Mouse (Mus musculus): ENCODE data around the gene Gipc1.

DNA sequence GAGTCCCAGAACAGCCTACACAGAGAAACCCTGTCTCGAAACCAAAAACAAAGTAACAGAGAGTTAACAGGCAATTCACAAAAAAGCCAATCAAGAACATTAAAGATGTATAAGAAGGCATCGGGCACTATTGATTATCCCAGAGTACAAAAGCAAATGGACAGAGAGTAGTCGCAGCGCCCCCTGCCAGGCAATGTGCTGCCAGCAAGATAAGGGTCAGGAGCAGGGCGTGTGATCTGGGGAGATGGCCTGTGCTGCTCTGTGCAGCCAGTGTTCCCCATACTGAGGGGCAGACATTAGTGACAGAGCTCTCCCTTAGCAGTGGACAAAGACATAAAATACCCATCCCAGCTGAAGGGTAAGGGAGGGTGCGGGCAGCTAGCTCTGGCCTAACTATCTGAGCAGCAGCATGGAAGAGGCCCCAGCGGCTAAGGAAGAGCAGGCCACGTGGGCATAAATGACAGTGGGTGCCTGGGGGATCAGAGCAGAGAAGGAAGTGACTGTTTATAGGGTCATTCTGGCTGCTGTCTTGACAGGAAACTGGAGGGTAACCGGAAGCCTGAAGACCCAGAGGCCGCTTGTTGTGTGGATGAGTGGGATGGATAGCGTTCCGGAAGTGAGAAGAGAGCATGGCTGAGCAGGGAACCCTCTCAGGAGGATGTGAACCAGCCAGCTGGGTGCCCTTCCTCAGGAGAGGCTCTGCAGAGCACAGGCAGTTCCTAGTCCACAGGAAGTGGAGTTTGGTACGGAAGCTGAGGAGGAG is 4.2 kb downstream of the Gipc1 start:
- TF ChIP-seq CTCF (IDR thresholded peaks at IDR 0.05; ENCODE audit: insufficient read depth, low read depth, low read length) (no peak), POLR2A (IDR thresholded peaks at IDR 0.05; ENCODE audit: insufficient read depth, low read depth, low read length) (no peak)

Measured in olfactory bulb, adult 2 months (tissue).